Mouse (Mus musculus) inflammation-experienced regulatory T-cells (primary cell): ENCODE data around the gene Hecw1. TPM values are rescaled to one million over a fixed set of nuclear protein-coding genes. Genes with fewer than 3 reads are reported as not detected.

Experiments
- polyA plus RNA-seq, 2 experiments: library from polyadenylated mRNA; unstranded; fragments of 100-300 nt; shearing (Covaris generic); gene quantifications; one replicate each; pipeline ENCODE4 v1.2.1; 2017

Hecw1 gene
- 1 to 10 TPM; 1.1 to 2.2 TPM for polyA plus RNA-seq

DNA sequence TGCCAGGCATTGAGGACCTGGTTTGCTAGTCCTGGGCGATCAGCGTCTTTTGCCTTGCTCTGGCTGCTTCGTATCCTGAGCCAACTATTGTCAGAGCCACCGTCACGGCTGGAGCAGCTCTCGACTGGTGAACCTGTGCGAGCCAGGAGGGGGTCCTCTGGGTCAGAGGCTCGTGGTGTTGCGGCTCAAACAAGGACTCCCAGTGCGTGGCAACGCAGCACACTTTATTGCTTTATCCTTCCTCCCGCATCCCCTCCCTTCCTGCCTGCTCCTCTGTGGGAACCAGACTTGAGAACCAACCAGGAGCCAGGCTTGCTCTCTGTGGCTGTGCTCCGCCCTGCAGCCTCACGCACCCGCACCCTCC, at the start of gene Hecw1:
TSS of gene Hecw1 (minus strand) at position 323 of the 364 bp plus-strand sequence.

Other genes starting within 250 kb of the Hecw1 start
- 100 to 1,000 TPM; 108 to 112 TPM for gene Mrpl32, start 89.9 kb upstream of the Hecw1 start, polyA plus RNA-seq
- 100 to 1,000 TPM; 229 to 230 TPM for gene Psma2, start 90.0 kb upstream of the Hecw1 start, polyA plus RNA-seq
- gene AW209491, start 106.9 kb upstream of the Hecw1 start, polyA plus RNA-seq, result 10 to 100 TPM; 16.6 to 19.6 TPM